Mouse (Mus musculus): ENCODE results near the gene Sparcl1. TPM values are rescaled to one million over a fixed set of nuclear protein-coding genes. Genes with fewer than 3 reads are reported as not detected.

The Sparcl1 gene
- polyA plus RNA-seq, 1 experiment from 2014 or later = 21.8 TPM

GRCm38 (mm10) chr5:104141067-104141466, 27.5 kb upstream of the Sparcl1 start:
- H3K9ac ChIP-seq (ENCODE audit: low read length) = no peak overlapping the region
- no peak overlapping the region for H3K4me3 ChIP-seq (ENCODE audit: low read depth, low read length)
- H3K9me3 ChIP-seq (ENCODE audit: control insufficient read depth, low read length) = no peaks in the 10 kb centered on the region
- no peaks in the 10 kb centered on the region for H3K27me3 ChIP-seq (ENCODE audit: control insufficient read depth, insufficient read depth, low read length)
- DNase-seq (ENCODE audit: low spot score) = no peak
- H3K36me3 ChIP-seq (ENCODE audit: control insufficient read depth, insufficient read depth, low read length) = no peaks in the 10 kb centered on the region
- no peaks in the 10 kb centered on the region for H3K4me1 ChIP-seq (ENCODE audit: control insufficient read depth, insufficient read depth, low read length)
- no peak overlapping the region for H3K27ac ChIP-seq (replicated peaks; ENCODE audit: low read depth, low read length)
- H3K4me2 ChIP-seq (ENCODE audit: low read depth, severe bottlenecking) = no peak overlapping the region
- WGBS = 84% methylated on average over 2 of the region's 2 CpGs
- no peak for ATAC-seq (ENCODE audit: insufficient number of reproducible peaks, low FRiP score, low TSS enrichment, low read depth)

DNA sequence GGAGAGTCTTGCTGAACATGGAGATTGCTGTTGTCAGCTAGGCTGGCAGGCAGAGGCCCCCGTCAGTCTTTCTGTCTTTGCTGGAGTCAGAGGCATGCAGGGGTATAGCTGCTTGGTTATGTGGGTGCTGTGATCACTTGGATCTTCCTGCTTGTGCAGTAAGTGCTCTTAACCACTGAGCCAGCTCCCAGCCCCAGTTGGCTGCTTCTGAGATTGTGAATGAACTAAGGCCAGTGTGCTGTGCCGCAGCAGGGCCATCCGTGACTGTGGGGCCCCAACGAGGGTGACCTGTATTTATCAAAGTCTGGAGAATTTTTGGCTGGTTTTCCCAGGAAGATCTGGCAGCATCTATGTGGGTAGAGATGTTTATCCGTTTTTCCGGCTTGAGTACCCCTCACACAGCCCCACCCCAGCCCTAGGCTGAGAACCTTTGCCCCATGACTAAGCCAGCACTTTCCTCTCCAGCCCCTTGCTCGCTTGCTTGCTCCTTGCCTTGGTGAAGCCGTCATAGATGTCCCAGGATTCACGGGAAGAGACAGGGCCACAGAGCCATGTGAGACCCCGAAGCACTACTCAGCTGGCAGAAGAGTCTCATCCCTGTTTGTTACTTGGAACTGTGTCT, 24.5 kb upstream of the Sparcl1 start:
- no peak overlapping the region for H3K9ac ChIP-seq (ENCODE audit: low read length)
- no peak overlapping the region for H3K4me2 ChIP-seq (ENCODE audit: low read depth, severe bottlenecking)
- H3K27me3 ChIP-seq (ENCODE audit: control insufficient read depth, insufficient read depth, low read length) = no peaks in the 10 kb centered on the region
- H3K9me3 ChIP-seq (ENCODE audit: control insufficient read depth, low read length) = no peaks in the 10 kb centered on the region
- H3K27ac ChIP-seq (replicated peaks; ENCODE audit: low read depth, low read length) = no peak overlapping the region
- ATAC-seq (ENCODE audit: insufficient number of reproducible peaks, low FRiP score, low TSS enrichment, low read depth) (no peak), DNase-seq (ENCODE audit: low spot score) (no peak)
- H3K4me3 ChIP-seq (ENCODE audit: low read depth, low read length) = no peak overlapping the region
- H3K4me1 ChIP-seq (ENCODE audit: control insufficient read depth, insufficient read depth, low read length) = no peaks in the 10 kb centered on the region
- no peaks in the 10 kb centered on the region for H3K36me3 ChIP-seq (ENCODE audit: control insufficient read depth, insufficient read depth, low read length)
- 82% methylated on average over 10 of the region's 10 CpGs for WGBS

- no peaks in the 10 kb centered on the region for H3K4me1 ChIP-seq (ENCODE audit: control insufficient read depth, insufficient read depth, low read length)
- ATAC-seq (ENCODE audit: insufficient number of reproducible peaks, low FRiP score, low TSS enrichment, low read depth) (no peak), DNase-seq (ENCODE audit: low spot score) (no peak)
- no peaks in the 10 kb centered on the region for H3K27me3 ChIP-seq (ENCODE audit: control insufficient read depth, insufficient read depth, low read length)
- H3K36me3 ChIP-seq (ENCODE audit: control insufficient read depth, insufficient read depth, low read length) = no peaks in the 10 kb centered on the region
- no peak overlapping the region for H3K27ac ChIP-seq (replicated peaks; ENCODE audit: low read depth, low read length)
- no peaks in the 10 kb centered on the region for H3K9me3 ChIP-seq (ENCODE audit: control insufficient read depth, low read length)
- no peak overlapping the region for H3K9ac ChIP-seq (ENCODE audit: low read length)
- 80% methylated on average over 4 of the region's 4 CpGs for WGBS
- no peak overlapping the region for H3K4me3 ChIP-seq (ENCODE audit: low read depth, low read length)
- H3K4me2 ChIP-seq (ENCODE audit: low read depth, severe bottlenecking) = no peak overlapping the region
These were observed 20.2 kb upstream of the Sparcl1 start for GRCm38 (mm10) chr5:104133752-104134151.

- H3K4me3 ChIP-seq (ENCODE audit: low read depth, low read length) = no peak overlapping the region
- DNase-seq (ENCODE audit: low spot score) (no peak), ATAC-seq (ENCODE audit: insufficient number of reproducible peaks, low FRiP score, low TSS enrichment, low read depth) (no peak)
- H3K4me2 ChIP-seq (ENCODE audit: low read depth, severe bottlenecking) = no peak overlapping the region
- H3K27ac ChIP-seq (replicated peaks; ENCODE audit: low read depth, low read length) = no peak overlapping the region
- no peaks in the 10 kb centered on the region for H3K4me1 ChIP-seq (ENCODE audit: control insufficient read depth, insufficient read depth, low read length)
- H3K36me3 ChIP-seq (ENCODE audit: control insufficient read depth, insufficient read depth, low read length) = no peaks in the 10 kb centered on the region
- H3K9ac ChIP-seq (ENCODE audit: low read length) = no peak overlapping the region
- WGBS = 66% methylated on average over 4 of the region's 4 CpGs
- H3K27me3 ChIP-seq (ENCODE audit: control insufficient read depth, insufficient read depth, low read length) = no peaks in the 10 kb centered on the region
- no peaks in the 10 kb centered on the region for H3K9me3 ChIP-seq (ENCODE audit: control insufficient read depth, low read length)
These were observed 18.0 kb upstream of the Sparcl1 start for GRCm38 (mm10) chr5:104131544-104131943.

- WGBS = 84% methylated on average over 4 of the region's 4 CpGs
- H3K36me3 ChIP-seq (ENCODE audit: control insufficient read depth, insufficient read depth, low read length) = no peaks in the 10 kb centered on the region
- H3K27me3 ChIP-seq (ENCODE audit: control insufficient read depth, insufficient read depth, low read length) = no peaks in the 10 kb centered on the region
- H3K9me3 ChIP-seq (ENCODE audit: control insufficient read depth, low read length) = no peaks in the 10 kb centered on the region
- no peak overlapping the region for H3K9ac ChIP-seq (ENCODE audit: low read length)
- H3K4me3 ChIP-seq (ENCODE audit: low read depth, low read length) = no peak overlapping the region
- ATAC-seq (ENCODE audit: insufficient number of reproducible peaks, low FRiP score, low TSS enrichment, low read depth) (no peak), DNase-seq (ENCODE audit: low spot score) (no peak)
- H3K27ac ChIP-seq (replicated peaks; ENCODE audit: low read depth, low read length) = no peak overlapping the region
- H3K4me2 ChIP-seq (ENCODE audit: low read depth, severe bottlenecking) = no peak overlapping the region
- H3K4me1 ChIP-seq (ENCODE audit: control insufficient read depth, insufficient read depth, low read length) = no peaks in the 10 kb centered on the region
These were observed 17.4 kb upstream of the Sparcl1 start for GRCm38 (mm10) chr5:104130891-104131290.

GRCm38 (mm10) chr5:104128281-104129031, 14.9 kb upstream of the Sparcl1 start:
- no peak overlapping the region for H3K27ac ChIP-seq (replicated peaks; ENCODE audit: low read depth, low read length)

GRCm38 (mm10) chr5:104127351-104127750, 13.8 kb upstream of the Sparcl1 start:
- Histone ChIP-seq H3K36me3 (ENCODE audit: control insufficient read depth, insufficient read depth, low read length) (no peaks in the 10 kb centered on the region), H3K4me3 (ENCODE audit: low read depth, low read length) (no peak overlapping the region), H3K9ac (ENCODE audit: low read length) (no peak overlapping the region), H3K9me3 (ENCODE audit: control insufficient read depth, low read length) (no peaks in the 10 kb centered on the region), H3K4me1 (ENCODE audit: control insufficient read depth, insufficient read depth, low read length) (no peaks in the 10 kb centered on the region), H3K27me3 (ENCODE audit: control insufficient read depth, insufficient read depth, low read length) (no peaks in the 10 kb centered on the region), H3K27ac (replicated peaks; ENCODE audit: low read depth, low read length) (no peak overlapping the region), H3K4me2 (ENCODE audit: low read depth, severe bottlenecking) (no peak overlapping the region)
- DNase-seq (ENCODE audit: low spot score) (no peak), ATAC-seq (ENCODE audit: insufficient number of reproducible peaks, low FRiP score, low TSS enrichment, low read depth) (no peak)
- 76% methylated on average over 1 of the region's 1 CpGs for WGBS

More at GRCm38 (mm10) chr5:104128281-104129031, 14.9 kb upstream of the Sparcl1 start:
- DNase-seq (ENCODE audit: low spot score) (no peak), ATAC-seq (ENCODE audit: insufficient number of reproducible peaks, low FRiP score, low TSS enrichment, low read depth) (0 out of 2 replicates have a peak, but pooled peaks have one; percentile 62)
- WGBS = 38% methylated on average over 12 of the region's 12 CpGs
- Histone ChIP-seq H3K9ac (ENCODE audit: low read length) (no peak overlapping the region), H3K36me3 (ENCODE audit: control insufficient read depth, insufficient read depth, low read length) (no peaks in the 10 kb centered on the region), H3K27me3 (ENCODE audit: control insufficient read depth, insufficient read depth, low read length) (no peaks in the 10 kb centered on the region), H3K4me2 (ENCODE audit: low read depth, severe bottlenecking) (no peak overlapping the region), H3K4me1 (ENCODE audit: control insufficient read depth, insufficient read depth, low read length) (no peaks in the 10 kb centered on the region), H3K9me3 (ENCODE audit: control insufficient read depth, low read length) (no peaks in the 10 kb centered on the region), H3K4me3 (ENCODE audit: low read depth, low read length) (no peak overlapping the region)

DNA sequence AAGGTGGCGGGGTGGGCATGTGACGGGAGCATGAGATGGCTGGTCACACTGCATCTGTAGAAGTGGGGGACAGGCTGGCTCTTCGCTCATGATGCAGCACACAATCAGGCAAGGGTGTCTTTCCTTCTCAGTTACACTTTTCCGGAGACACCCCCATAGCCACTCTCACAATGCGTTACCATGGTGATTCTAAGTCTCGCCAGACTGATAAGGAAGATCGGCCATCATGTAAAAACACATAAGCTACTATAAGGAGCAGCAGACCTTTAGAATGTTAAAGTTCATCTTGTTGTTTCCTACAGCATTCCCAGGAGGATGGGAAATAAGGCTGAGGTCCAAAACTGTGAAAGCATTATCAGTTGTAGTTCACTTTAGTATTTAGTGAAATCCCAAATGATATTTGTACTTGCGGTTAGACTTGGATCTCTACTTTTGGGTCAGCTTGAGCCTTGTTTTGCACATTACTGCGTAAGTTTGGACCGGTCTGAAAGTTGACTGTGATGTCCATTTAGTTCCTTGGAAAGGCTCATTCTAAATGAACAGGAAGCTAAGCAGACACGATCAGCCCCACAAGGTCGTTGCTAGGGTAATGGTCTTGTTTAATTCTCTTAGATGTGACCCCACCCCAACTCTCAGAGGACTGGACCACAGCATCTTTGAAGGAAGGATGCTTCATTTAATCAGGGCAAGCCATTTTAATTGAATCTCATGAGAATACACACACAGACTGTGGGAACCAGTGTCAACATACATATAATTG, 13.2 kb upstream of the Sparcl1 start:
- Histone ChIP-seq H3K4me1 (ENCODE audit: control insufficient read depth, insufficient read depth, low read length) (no peaks in the 10 kb centered on the region), H3K9ac (ENCODE audit: low read length) (no peak overlapping the region), H3K27me3 (ENCODE audit: control insufficient read depth, insufficient read depth, low read length) (no peaks in the 10 kb centered on the region), H3K27ac (replicated peaks; ENCODE audit: low read depth, low read length) (no peak overlapping the region), H3K9me3 (ENCODE audit: control insufficient read depth, low read length) (no peaks in the 10 kb centered on the region), H3K36me3 (ENCODE audit: control insufficient read depth, insufficient read depth, low read length) (no peaks in the 10 kb centered on the region), H3K4me3 (ENCODE audit: low read depth, low read length) (no peak overlapping the region), H3K4me2 (ENCODE audit: low read depth, severe bottlenecking) (no peak overlapping the region)
- 89% methylated on average over 12 of the region's 12 CpGs for WGBS
- ATAC-seq (ENCODE audit: insufficient number of reproducible peaks, low FRiP score, low TSS enrichment, low read depth) = no peak
- DNase-seq (ENCODE audit: low spot score) = no peak

Data from limb, embryonic 11.5 days (tissue).